Mouse (Mus musculus): Measurements from ENCODE around the gene Fmod. TPM values are rescaled to one million over a fixed set of nuclear protein-coding genes. Genes with fewer than 3 reads are reported as not detected.
A peak's percentile ranks its signal among the peaks of the same experiment; 100 is the strongest.

Gene Fmod
- polyA plus RNA-seq, 1 experiment = not detected

DNA sequence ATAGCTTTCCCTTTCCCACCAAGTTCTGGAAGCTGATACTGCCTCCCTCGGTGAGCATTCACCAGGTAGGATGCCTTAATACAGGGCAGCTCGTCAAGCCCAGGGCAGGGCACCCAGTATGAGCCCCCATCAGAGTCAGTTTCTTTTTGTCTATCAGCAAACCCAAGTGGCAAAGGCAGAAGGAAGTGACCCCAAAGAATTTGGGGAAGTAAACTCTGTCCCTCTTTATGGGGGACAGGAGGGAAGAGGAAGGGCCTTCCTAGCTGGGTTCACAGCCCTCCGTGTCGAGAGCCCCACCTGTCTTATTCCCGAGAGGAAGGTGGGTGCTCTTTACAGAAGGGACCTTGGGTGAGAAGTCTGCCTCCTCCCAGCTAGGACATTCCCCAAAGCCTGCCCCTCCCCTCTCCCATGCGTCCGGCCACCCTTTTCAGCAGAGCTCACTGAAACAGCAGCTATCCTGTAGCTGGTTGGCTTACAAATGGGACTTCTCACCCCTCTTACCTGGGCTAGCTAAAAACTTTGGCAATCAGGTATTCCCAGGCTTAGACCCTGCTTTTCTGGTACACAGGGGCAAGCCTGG is 58.1 kb downstream of the Fmod start:
- Histone ChIP-seq H3K4me3 (ENCODE audit: insufficient read depth, low read depth, low read length) (no peak overlapping the region), H3K4me1 (ENCODE audit: control insufficient read depth, insufficient read depth, low read length) (peaks cover 64% of the 10 kb centered on the region), H3K27ac (ENCODE audit: insufficient read depth, low read depth, low read length) (no peak overlapping the region)
- WGBS = 75% methylated on average over 7 of the region's 7 CpGs
- TF ChIP-seq CTCF (IDR thresholded peaks at IDR 0.05; ENCODE audit: insufficient read depth, low read depth, low read length) (no peak), POLR2A (IDR thresholded peaks at IDR 0.05; ENCODE audit: insufficient read depth, low read depth, low read length) (no peak)

GRCm38 (mm10) chr1:134095721-134096120 is 58.7 kb downstream of the Fmod start:
- Histone ChIP-seq H3K27ac (ENCODE audit: insufficient read depth, low read depth, low read length) (no peak overlapping the region), H3K4me1 (ENCODE audit: control insufficient read depth, insufficient read depth, low read length) (peaks cover 64% of the 10 kb centered on the region)

DNA sequence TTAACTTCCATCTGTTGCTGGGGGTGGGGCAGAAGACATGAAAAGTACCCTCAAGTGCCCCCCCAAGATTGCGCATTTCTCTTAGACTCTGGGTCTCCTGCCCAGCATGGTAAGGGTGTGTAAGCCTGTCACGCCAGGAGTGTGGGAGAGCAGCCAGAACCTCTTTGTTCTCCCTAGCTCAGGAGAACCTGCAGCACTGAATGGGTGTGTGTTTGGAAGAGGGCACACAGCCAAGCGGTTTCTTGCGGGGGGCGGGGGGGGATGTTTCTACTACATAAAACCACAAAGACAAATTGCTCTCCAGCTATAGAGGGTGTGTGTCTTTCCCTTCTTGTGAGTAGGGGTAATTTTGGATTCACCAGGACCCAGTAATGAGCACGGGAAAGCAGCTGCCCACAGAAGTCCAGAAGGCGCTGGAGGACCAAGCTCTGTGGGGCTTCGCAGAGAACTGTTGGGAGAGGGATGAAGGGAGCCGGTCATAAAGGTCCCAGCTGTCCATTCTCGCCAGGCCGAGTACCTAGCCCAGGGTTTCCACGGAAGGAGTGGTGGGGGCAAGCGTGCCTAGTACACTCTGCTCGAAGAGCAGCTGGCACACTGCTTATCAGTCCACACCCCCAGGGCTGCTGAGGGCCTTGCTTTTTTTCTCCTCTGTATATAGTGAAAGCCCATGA is 59.3 kb downstream of the Fmod start:
- peak overlapping the region; percentile 62; the same call in 1 of the 2 replicates for H3K27ac ChIP-seq (ENCODE audit: insufficient read depth, low read depth, low read length)
- H3K4me3 ChIP-seq (ENCODE audit: insufficient read depth, low read depth, low read length) = no peak overlapping the region
- WGBS = 19% methylated on average over 14 of the region's 14 CpGs
- H3K4me1 ChIP-seq (ENCODE audit: control insufficient read depth, insufficient read depth, low read length) = peaks cover 64% of the 10 kb centered on the region
- TF ChIP-seq CTCF (IDR thresholded peaks at IDR 0.05; ENCODE audit: insufficient read depth, low read depth, low read length) (no peak), POLR2A (IDR thresholded peaks at IDR 0.05; ENCODE audit: insufficient read depth, low read depth, low read length) (no peak)

More at GRCm38 (mm10) chr1:134095721-134096120, 58.7 kb downstream of the Fmod start:
- WGBS = 68% methylated on average over 4 of the region's 4 CpGs
- no peak overlapping the region for H3K4me3 ChIP-seq (ENCODE audit: insufficient read depth, low read depth, low read length)
- TF ChIP-seq POLR2A (IDR thresholded peaks at IDR 0.05; ENCODE audit: insufficient read depth, low read depth, low read length) (no peak), CTCF (IDR thresholded peaks at IDR 0.05; ENCODE audit: insufficient read depth, low read depth, low read length) (no peak)

DNA sequence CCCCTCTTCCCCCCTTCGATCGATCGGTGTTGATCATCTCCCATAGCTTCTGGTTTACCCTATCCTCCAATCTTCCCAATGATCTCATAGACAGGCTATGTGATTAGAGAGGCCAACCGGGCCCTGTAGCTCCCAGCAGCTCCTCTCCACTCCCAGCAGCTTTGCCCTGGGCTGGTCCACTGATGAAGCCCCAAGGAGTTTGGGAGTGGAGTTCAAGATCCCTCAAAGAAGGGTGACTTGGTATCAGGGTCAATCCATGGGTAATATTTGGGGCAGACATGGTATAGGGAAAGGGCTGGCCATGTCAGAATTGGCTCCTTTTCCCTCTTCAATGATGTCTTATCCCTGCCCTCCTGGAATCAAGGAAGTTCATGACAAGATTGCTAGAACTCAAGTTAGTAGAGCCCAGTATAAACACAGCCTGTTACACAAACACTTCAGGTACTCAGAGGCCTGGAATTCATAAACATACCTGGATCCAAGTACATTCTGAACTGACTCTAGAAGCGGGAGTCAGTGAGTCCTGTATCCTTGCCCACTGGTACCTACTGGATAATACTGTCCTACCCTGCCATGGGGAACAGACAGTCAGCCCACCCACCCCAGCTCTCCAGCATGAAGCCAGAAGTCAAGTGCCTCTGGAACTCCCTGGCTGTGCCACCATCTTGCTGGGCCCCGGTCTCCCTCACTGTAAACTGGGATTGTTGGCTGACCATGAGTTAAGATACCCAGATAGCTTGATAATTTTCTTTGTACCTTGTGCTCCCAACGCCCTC is 60.2 kb downstream of the Fmod start:
- 79% methylated on average over 7 of the region's 7 CpGs for WGBS
- peak overlapping the region; percentile 62; the same call in 1 of the 2 replicates for H3K27ac ChIP-seq (ENCODE audit: insufficient read depth, low read depth, low read length)
- H3K4me3 ChIP-seq (ENCODE audit: insufficient read depth, low read depth, low read length) = no peak overlapping the region
- TF ChIP-seq POLR2A (IDR thresholded peaks at IDR 0.05; ENCODE audit: insufficient read depth, low read depth, low read length) (no peak), CTCF (IDR thresholded peaks at IDR 0.05; ENCODE audit: insufficient read depth, low read depth, low read length) (no peak)
- H3K4me1 ChIP-seq (ENCODE audit: control insufficient read depth, insufficient read depth, low read length) = peaks cover 64% of the 10 kb centered on the region

Other genes starting within 250 kb of the Fmod start
- 167 TPM in 1 of 2 replicates, not detected in the other for gene Atp2b4, start 236.2 kb upstream of the Fmod start, polyA plus RNA-seq (2012; ENCODE audit: insufficient read depth, insufficient read length, low replicate concordance, missing spikeins)
- gene Optc, start 129.3 kb upstream of the Fmod start, polyA plus RNA-seq (2012; ENCODE audit: insufficient read depth, insufficient read length, low replicate concordance, missing spikeins) = not detected in 2 replicates
- not detected in 2 replicates for gene Prelp, start 115.8 kb upstream of the Fmod start, polyA plus RNA-seq (2012; ENCODE audit: insufficient read depth, insufficient read length, low replicate concordance, missing spikeins)
- 111 and 168 TPM in 2 replicates for gene Btg2, start 41.9 kb downstream of the Fmod start, polyA plus RNA-seq (2012; ENCODE audit: insufficient read depth, insufficient read length, low replicate concordance, missing spikeins)
- gene Chit1, start 74.0 kb downstream of the Fmod start, polyA plus RNA-seq (2012; ENCODE audit: insufficient read depth, insufficient read length, low replicate concordance, missing spikeins) = not detected in 2 replicates
- gene Chil1, start 144.9 kb downstream of the Fmod start, polyA plus RNA-seq (2012; ENCODE audit: insufficient read depth, insufficient read length, low replicate concordance, missing spikeins) = not detected in 2 replicates
- gene Mybph, start 156.2 kb downstream of the Fmod start, polyA plus RNA-seq (2012; ENCODE audit: insufficient read depth, insufficient read length, low replicate concordance, missing spikeins) = not detected in 2 replicates
- not detected in 2 replicates for gene Adora1, start 198.2 kb downstream of the Fmod start, polyA plus RNA-seq (2012; ENCODE audit: insufficient read depth, insufficient read length, low replicate concordance, missing spikeins)

All from olfactory bulb, adult 2 months (tissue).